In the genomic region with DNA sequence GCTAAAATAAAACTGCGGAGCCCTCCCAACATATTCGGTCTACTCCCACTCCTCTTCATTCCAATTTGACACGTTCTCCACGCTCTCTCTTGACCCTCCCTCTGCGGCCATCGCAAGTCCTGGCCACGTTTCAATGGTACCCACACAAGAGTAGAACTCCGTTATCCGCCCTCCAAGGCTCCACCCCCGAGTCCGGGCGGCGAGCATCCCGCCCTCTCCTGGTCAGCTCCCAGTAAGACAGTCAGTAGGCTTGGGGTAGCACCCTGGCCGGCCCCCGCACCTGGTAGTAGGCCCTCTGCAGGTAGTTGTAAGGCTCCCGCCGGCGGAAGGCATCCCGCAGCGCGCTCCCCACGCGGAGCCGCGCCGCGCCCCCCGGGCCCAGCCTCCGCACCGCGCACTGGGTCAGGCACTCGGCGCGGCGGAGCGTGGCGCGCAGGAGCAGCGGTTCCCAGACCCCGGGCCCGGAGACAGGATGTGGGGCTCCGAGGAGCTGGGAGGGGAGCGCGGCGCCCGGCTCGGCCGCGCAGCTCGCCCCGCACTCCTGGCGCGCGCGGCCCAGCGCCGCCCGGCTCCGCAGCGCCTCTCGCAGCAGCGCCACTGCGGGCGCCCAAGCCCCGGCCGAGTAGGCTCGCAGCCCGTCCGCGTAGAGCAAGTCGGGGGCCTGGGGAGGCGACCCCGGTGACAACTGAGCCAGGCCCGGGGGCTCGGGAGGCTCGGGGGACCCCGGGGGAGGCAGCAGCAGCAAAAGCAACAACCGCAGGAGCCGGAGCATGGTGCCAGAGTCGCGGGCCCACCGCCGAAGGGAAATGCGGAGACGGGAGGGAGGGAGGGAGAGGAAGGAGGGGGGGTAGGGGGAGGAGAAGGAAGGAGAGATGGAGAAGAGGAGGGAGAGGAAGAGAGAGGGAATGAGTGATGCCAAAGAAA, we compare ENCODE assay signal across 7 mouse cellular contexts. TPM values are rescaled to one million over a fixed set of nuclear protein-coding genes. Genes with fewer than 3 reads are reported as not detected.
DNase-seq lines count a peak whose midpoint lies in the region; ATAC-seq lines count a peak whose summit lies in the region.

Gene P3h3, minus strand, starts transcription at position 837 of the 924 bp plus-strand sequence.

- peaks cover 32% of the 10 kb centered on the region for H3K36me3 ChIP-seq in limb, embryonic 12.5 days
- H3K36me3 ChIP-seq in midbrain, embryonic 14.5 days (ENCODE audit: control insufficient read depth, insufficient read depth, low read length) = peaks cover 26% of the 10 kb centered on the region

- peak within 1 kb of the TSS; percentile 86 for H3K4me3 ChIP-seq in limb, embryonic 12.5 days (replicated peaks)
- H3K4me3 ChIP-seq in midbrain, embryonic 14.5 days (replicated peaks; ENCODE audit: low read depth, low read length) = peak within 1 kb of the TSS; percentile 66

- peak; percentile 87 for DNase-seq in adrenal gland, postnatal 10 days
- peak; percentile 93 for DNase-seq in embryo, embryonic 9.5 days (ENCODE audit: extremely low spot score)
- DNase-seq in heart, adult 11 months = peak; percentile 99
- DNase-seq in kidney, adult 11 months = peak; percentile 70
- peak; percentile 92 for DNase-seq in midbrain, embryonic 14.5 days
- DNase-seq in spleen, adult 12 weeks (ENCODE audit: low spot score) = peak; percentile 35

- under 1% methylated on average over 83 of the region's 86 CpGs for WGBS in limb, embryonic 12.5 days
- WGBS in midbrain, embryonic 14.5 days = under 1% methylated on average over 81 of the region's 86 CpGs

- ATAC-seq in limb, embryonic 12.5 days (ENCODE audit: insufficient number of reproducible peaks, insufficient read depth, low FRiP score, low TSS enrichment, low read depth) = peak; percentile 83
- ATAC-seq in midbrain, embryonic 14.5 days (ENCODE audit: low FRiP score, low TSS enrichment) = peak; percentile 86

- H3K9ac ChIP-seq in limb, embryonic 12.5 days (replicated peaks) = peak within 1 kb of the TSS; percentile 99
- H3K9ac ChIP-seq in midbrain, embryonic 14.5 days (replicated peaks; ENCODE audit: low read length) = peak within 1 kb of the TSS; percentile 90

- peak within 1 kb of the TSS; percentile 99 for H3K27ac ChIP-seq in limb, embryonic 12.5 days
- H3K27ac ChIP-seq in midbrain, embryonic 14.5 days (replicated peaks; ENCODE audit: low read depth, low read length) = peak within 1 kb of the TSS; percentile 98

- peaks cover 12% of the 10 kb centered on the region; the same call in 1 of the 2 replicates for H3K27me3 ChIP-seq in limb, embryonic 12.5 days
- no peaks in the 10 kb centered on the region for H3K27me3 ChIP-seq in midbrain, embryonic 14.5 days (ENCODE audit: control insufficient read depth, insufficient read depth, low read length)

- peak within 1 kb of the TSS; percentile 80 for H3K4me2 ChIP-seq in limb, embryonic 12.5 days
- H3K4me2 ChIP-seq in midbrain, embryonic 14.5 days (ENCODE audit: low read length) = peak within 1 kb of the TSS; percentile 82

- H3K4me1 ChIP-seq in limb, embryonic 12.5 days (replicated peaks) = peaks cover 44% of the 10 kb centered on the region
- peaks cover 35% of the 10 kb centered on the region for H3K4me1 ChIP-seq in midbrain, embryonic 14.5 days (ENCODE audit: control insufficient read depth, insufficient read depth, low read length)

- no peaks in the 10 kb centered on the region for H3K9me3 ChIP-seq in limb, embryonic 12.5 days
- no peaks in the 10 kb centered on the region for H3K9me3 ChIP-seq in midbrain, embryonic 14.5 days (ENCODE audit: control insufficient read depth, low read length)

RNA-seq across cellular contexts. Expression of gene P3h3, which starts in this region (rescaled TPM):
- total RNA-seq in adrenal gland, postnatal 10 days (2021) = 10 to 100 TPM; 26.6 to 29.6 TPM
- 59.8 and 61.4 TPM in 2 replicates for polyA plus RNA-seq in limb, embryonic 12.5 days (2016; fragmentation: Nextera tagmentation; extraction: Ambion mirVana)
- 13.9 and 15.7 TPM in 2 replicates for polyA plus RNA-seq in midbrain, embryonic 14.5 days (2014; fragmentation: Nextera tagmentation; extraction: Ambion mirVana)

Comparison
In these comparisons a context has a peak if more than half of its experiments do, and no peak if none do; other contexts are left out.
1. Peak in every context shown above with its lines: DNase-seq, ATAC-seq, H3K4me3 ChIP-seq and H3K27ac ChIP-seq.
2. DNase-seq: peak in every context shown above with its lines; median percentile 99 in heart, adult 11 months; 93 in embryo, embryonic 9.5 days; 92 in midbrain, embryonic 14.5 days; 87 in adrenal gland, postnatal 10 days; 70 in kidney, adult 11 months; 35 in spleen, adult 12 weeks.